Mouse (Mus musculus) embryonic fibroblast, embryonic 13.5 days (primary cell): ENCODE data around the gene Dcakd.

Source experiments
- CTCF ChIP-seq: IDR thresholded peaks from 2 replicates; pipeline ENCODE4 v1.5.1; 2011; ENCODE audit warnings: mild to moderate bottlenecking, control low read depth, low read length, moderate library complexity, borderline replicate concordance; ENCODE audit not compliant: insufficient read depth
- POLR2A ChIP-seq: IDR thresholded peaks from 2 replicates; pipeline ENCODE4 v1.6.1; 2011; ENCODE audit warnings: low read depth, mild to moderate bottlenecking, control low read depth, low read length, moderate library complexity

DNA sequence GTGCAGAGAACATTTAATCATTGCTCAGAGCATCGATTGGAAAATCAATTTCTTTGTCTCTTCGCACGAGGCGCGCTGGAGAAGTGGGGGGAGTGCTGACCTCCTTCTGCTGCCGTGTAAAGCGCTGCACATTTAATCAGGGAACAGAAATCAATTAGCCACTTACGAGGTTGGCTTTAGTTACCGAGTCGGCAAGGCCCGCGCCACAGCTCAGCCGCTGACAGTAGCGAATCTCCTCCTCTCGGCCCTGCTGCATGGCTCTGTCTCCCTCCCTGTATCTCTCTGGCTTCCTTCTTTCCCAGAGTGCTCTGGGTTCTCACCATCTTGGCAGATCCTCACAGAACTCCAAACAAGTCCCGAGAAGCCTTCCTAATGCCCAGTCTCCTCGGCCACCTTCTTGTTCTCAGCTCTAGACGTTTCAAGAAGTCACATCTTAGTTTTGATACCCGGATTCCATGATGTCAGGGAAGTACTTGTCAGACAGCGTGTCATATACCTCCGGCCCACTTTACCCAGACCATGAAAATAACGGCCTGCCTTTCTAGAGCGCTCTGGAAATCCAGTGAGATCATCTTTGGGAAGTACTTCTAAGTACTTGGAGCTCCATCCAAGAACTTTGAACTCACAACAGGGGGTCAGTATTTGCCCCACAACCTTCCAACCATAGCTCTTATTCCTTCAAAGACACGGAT is 64.1 kb downstream of the Dcakd start:
- TF ChIP-seq CTCF (no peak), POLR2A (no peak)
